Mouse (Mus musculus) limb, embryonic 10.5 days (tissue): Measurements from ENCODE around the gene Trappc13. TPM values are rescaled to one million over a fixed set of nuclear protein-coding genes. Genes with fewer than 3 reads are reported as not detected.
A peak's percentile ranks its signal among the peaks of the same experiment; 100 is the strongest.

Source experiments
- DNase-seq: peaks from one replicate; pipeline ENCODE4 v3.0.0-alpha.2; 2017; ENCODE audit warnings: low spot score
- H3K27ac ChIP-seq: fragments of 300-500 bp; sonication (generic); 2 replicates; pipeline ENCODE4 v1.5.1; 2016; ENCODE audit warnings: mild to moderate bottlenecking
- H3K27me3 ChIP-seq: fragments of 300-500 bp; sonication (generic); 2 replicates; pipeline ENCODE4 v1.6.1; 2016; ENCODE audit warnings: low read depth, mild to moderate bottlenecking; ENCODE audit not compliant: poor library complexity, severe bottlenecking
- H3K36me3 ChIP-seq: fragments of 300-500 bp; sonication (generic); 2 replicates; pipeline ENCODE4 v1.6.1; 2016; ENCODE audit warnings: mild to moderate bottlenecking, moderate library complexity
- H3K4me1 ChIP-seq: fragments of 300-500 bp; sonication (generic); 2 replicates; pipeline ENCODE4 v1.6.1; 2016
- H3K4me3 ChIP-seq: fragments of 300-500 bp; sonication (generic); 2 replicates; pipeline ENCODE4 v1.5.1; 2016; ENCODE audit warnings: mild to moderate bottlenecking, moderate library complexity
- H3K9me3 ChIP-seq: fragments of 300-500 bp; sonication (generic); replicated peaks from 2 replicates; pipeline ENCODE4 v1.6.1; 2016; ENCODE audit warnings: mild to moderate bottlenecking
- WGBS: fragments of 180-500 bp; shearing (Covaris S2); methylation state at CpG from one replicate; pipeline ENCODE4 v1.1.7; 2016; 5-methylcytosine and 5-hydroxymethylcytosine counted together
- polyA plus RNA-seq: library from polyadenylated mRNA; unstranded; fragments of >200 nt; fragmentation: Nextera tagmentation; extraction: Ambion mirVana; gene quantifications from 2 replicates; pipeline ENCODE4 v1.2.1, GENCODE M21; 2016

Trappc13 gene
- polyA plus RNA-seq, 1 experiment from 2014 or later = 70.3 TPM

DNA sequence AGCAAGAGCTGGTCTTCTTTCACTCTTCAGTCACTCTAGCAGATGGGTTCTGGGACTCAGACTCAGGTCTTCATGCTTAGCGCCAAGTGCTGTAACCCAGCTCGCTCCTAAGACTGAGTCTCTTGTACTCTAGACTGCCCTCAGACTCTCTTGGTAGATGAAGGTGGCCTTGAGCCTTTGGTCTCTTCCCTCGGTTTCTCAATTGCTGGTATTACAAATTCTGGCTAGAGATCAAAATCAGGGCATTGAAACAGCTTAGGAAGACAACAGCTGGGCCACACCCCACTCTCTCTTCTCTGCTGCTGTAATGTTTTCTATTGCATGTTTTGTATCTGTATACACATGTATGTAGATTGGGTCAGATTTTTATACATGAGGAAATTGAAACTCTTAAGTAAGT lies 32.6 kb downstream of the Trappc13 start:
- Histone ChIP-seq H3K9me3 (no peaks in the 10 kb centered on the region), H3K27me3 (no peaks in the 10 kb centered on the region), H3K36me3 (peaks cover 96% of the 10 kb centered on the region), H3K4me3 (no peak overlapping the region), H3K4me1 (no peaks in the 10 kb centered on the region), H3K27ac (no peak overlapping the region)
- WGBS = 94% methylated on average over 3 of the region's 3 CpGs
- DNase-seq = no peak

GRCm38 (mm10) chr13:104144871-104145270 lies 33.4 kb downstream of the Trappc13 start:
- no peak overlapping the region for H3K27ac ChIP-seq
- no peaks in the 10 kb centered on the region for H3K9me3 ChIP-seq
- WGBS = 91% methylated on average over 9 of the region's 9 CpGs
- H3K4me3 ChIP-seq = no peak overlapping the region
- H3K27me3 ChIP-seq = no peaks in the 10 kb centered on the region
- H3K4me1 ChIP-seq = no peaks in the 10 kb centered on the region
- no peak for DNase-seq
- H3K36me3 ChIP-seq = peaks cover 98% of the 10 kb centered on the region

DNA sequence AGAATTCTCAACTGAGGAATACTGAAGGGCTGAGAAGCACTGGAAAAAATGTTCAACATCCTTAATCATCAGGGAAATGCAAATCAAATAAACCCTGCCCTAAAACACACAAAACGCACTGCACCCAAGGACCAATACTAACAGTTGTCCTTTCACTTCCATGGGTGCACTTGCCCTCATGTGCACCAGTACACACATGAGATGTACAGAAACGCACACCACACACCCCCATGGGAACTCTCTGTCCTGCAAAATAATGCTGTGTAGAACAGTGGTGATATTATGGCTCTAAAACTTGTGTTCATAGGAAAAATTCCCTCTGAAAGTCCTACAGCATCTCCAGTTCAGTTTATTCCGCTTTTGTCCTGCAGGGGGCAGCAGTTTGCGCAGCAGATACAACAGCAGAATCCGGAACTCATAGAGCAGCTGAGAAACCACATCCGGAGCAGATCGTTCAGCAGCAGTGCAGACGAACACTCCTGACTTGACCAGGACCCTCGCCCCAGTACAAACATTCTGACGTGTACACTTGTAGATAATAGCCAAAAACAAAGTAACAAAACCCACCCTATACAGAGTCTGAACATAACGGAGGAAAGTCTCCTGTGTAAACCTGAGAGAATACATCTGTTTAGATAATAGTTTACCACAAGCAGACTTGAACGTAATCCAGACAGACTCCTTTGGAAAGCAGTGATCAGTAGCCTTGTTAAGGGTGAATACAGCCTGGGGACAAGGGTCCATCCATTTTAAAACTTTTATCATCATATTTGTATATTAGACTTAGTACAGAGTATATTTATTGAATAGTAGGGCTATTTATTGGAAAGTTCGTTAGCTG lies 38.7 kb downstream of the Trappc13 start:
- Histone ChIP-seq H3K4me1 (no peaks in the 10 kb centered on the region), H3K9me3 (no peaks in the 10 kb centered on the region), H3K36me3 (peaks cover 63% of the 10 kb centered on the region), H3K27ac (no peak overlapping the region), H3K4me3 (no peak overlapping the region), H3K27me3 (no peaks in the 10 kb centered on the region)
- DNase-seq = peak; percentile 71
- WGBS = 50% methylated on average over 13 of the region's 13 CpGs

- Histone ChIP-seq H3K27ac (no peak overlapping the region), H3K4me1 (no peaks in the 10 kb centered on the region), H3K4me3 (no peak overlapping the region), H3K27me3 (no peaks in the 10 kb centered on the region), H3K36me3 (peaks cover 26% of the 10 kb centered on the region), H3K9me3 (no peaks in the 10 kb centered on the region)
- no peak for DNase-seq
- WGBS = 87% methylated on average over 4 of the region's 4 CpGs
Measured at GRCm38 (mm10) chr13:104134510-104135085, 43.7 kb downstream of the Trappc13 start.

DNA sequence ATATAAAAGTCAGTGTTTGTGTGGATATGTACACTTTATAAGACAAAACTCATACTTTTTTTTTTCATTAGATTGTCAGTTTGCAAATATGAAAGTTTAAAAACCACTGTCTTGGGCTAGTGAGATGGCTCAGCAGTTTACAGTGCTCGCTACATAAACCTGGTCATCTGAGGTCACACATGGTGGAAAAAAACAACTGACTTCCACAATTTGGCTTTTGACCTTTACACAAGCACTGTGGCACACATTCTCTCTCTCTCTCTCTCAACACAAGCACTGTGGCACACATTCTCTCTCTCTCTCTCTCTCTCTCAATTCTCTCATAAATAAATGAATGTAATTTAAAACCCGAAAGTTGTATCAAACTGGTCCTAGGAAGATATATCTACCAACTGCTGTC lies 45.7 kb downstream of the Trappc13 start:
- Histone ChIP-seq H3K27ac (no peak overlapping the region), H3K27me3 (no peaks in the 10 kb centered on the region), H3K4me3 (no peak overlapping the region), H3K9me3 (no peaks in the 10 kb centered on the region), H3K36me3 (peaks cover 26% of the 10 kb centered on the region), H3K4me1 (no peaks in the 10 kb centered on the region)
- no peak for DNase-seq
- WGBS = 93% methylated on average over 2 of the region's 2 CpGs

GRCm38 (mm10) chr13:104123662-104124381 lies 54.4 kb downstream of the Trappc13 start:
- no peaks in the 10 kb centered on the region for H3K9me3 ChIP-seq
- H3K27me3 ChIP-seq = no peaks in the 10 kb centered on the region
- no peak for DNase-seq
- H3K4me1 ChIP-seq = no peaks in the 10 kb centered on the region
- peaks cover 2% of the 10 kb centered on the region for H3K36me3 ChIP-seq
- WGBS = 94% methylated on average over 20 of the region's 20 CpGs
- no peak overlapping the region for H3K4me3 ChIP-seq
- no peak overlapping the region for H3K27ac ChIP-seq

DNA sequence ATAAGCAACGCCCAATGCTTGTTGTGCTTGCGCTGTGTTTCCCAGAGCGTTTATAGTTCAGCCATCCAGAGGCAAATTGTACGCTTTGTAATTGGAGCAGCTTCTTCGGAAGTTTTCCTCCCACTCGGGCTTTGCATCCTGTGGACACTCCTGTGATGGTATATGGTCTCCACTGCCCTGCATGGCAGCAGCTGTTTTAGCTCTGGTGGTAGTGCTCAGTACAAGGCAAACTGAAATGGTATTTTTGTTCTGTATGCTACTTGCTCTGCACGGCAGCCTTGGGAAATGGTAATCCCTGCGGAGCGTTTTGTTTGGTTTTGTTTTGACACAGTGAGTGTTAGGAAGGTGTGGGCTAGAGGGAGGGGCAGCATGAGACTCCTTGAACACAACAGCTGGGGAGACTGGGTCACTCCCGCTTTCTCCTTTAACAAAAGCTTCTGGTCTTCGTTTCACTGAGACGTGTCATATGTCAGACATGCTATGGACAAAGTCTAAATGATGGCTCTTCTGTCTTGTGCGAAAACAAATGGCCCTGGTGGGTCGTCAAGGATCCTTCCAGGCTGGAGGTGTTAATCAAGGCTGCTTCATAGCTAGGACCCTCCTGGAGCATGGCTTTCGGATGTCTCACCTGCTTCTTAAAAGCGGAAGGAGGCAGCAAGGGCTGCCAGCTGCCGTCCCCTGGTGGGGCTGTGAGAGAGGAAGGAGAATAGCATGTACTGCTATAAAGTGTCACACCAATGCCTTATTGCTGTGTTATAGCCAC lies 56.0 kb downstream of the Trappc13 start:
- DNase-seq = no peak
- WGBS = 62% methylated on average over 17 of the region's 17 CpGs
- H3K4me3 ChIP-seq = no peak overlapping the region

GRCm38 (mm10) chr13:104114827-104115226 lies 63.4 kb downstream of the Trappc13 start:
- Histone ChIP-seq H3K4me3 (no peak overlapping the region), H3K4me1 (peaks cover 9% of the 10 kb centered on the region; the same call in 1 of the 2 replicates), H3K9me3 (no peaks in the 10 kb centered on the region), H3K36me3 (peaks cover 16% of the 10 kb centered on the region; the same call in 1 of the 2 replicates), H3K27ac (no peak overlapping the region), H3K27me3 (no peaks in the 10 kb centered on the region)
- no peak for DNase-seq
- 92% methylated on average over 2 of the region's 2 CpGs for WGBS

More for the DNA sequence above, 56.0 kb downstream of the Trappc13 start:
- H3K4me1 ChIP-seq = no peaks in the 10 kb centered on the region
- no peaks in the 10 kb centered on the region for H3K27me3 ChIP-seq
- H3K36me3 ChIP-seq = peaks cover 6% of the 10 kb centered on the region
- no peaks in the 10 kb centered on the region for H3K9me3 ChIP-seq
- no peak overlapping the region for H3K27ac ChIP-seq

DNA sequence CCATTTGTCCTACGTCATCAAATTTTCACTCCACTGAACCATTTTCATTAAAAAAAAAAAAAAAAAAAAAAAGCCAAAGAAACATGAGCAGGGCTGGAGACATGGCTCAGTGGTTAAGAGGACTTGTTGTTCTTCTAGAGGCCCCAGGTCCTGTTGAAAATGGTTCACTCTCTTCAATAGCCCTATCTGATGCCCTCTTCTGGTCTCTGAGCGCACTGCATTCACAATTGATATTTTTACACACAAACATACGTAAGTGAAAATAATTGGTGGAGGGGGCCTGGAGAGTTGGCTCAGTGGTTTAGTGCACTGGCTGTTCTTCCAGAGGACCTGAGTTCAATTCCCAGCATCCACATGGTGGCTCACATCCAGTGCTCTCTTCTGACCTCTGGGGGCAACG lies 64.5 kb downstream of the Trappc13 start:
- WGBS = 93% methylated on average over 4 of the region's 4 CpGs
- H3K36me3 ChIP-seq = peaks cover 13% of the 10 kb centered on the region; the same call in 1 of the 2 replicates
- H3K27ac ChIP-seq = no peak overlapping the region
- H3K27me3 ChIP-seq = no peaks in the 10 kb centered on the region
- H3K4me3 ChIP-seq = no peak overlapping the region
- no peaks in the 10 kb centered on the region for H3K9me3 ChIP-seq
- H3K4me1 ChIP-seq = peaks cover 16% of the 10 kb centered on the region
- DNase-seq = no peak

DNA sequence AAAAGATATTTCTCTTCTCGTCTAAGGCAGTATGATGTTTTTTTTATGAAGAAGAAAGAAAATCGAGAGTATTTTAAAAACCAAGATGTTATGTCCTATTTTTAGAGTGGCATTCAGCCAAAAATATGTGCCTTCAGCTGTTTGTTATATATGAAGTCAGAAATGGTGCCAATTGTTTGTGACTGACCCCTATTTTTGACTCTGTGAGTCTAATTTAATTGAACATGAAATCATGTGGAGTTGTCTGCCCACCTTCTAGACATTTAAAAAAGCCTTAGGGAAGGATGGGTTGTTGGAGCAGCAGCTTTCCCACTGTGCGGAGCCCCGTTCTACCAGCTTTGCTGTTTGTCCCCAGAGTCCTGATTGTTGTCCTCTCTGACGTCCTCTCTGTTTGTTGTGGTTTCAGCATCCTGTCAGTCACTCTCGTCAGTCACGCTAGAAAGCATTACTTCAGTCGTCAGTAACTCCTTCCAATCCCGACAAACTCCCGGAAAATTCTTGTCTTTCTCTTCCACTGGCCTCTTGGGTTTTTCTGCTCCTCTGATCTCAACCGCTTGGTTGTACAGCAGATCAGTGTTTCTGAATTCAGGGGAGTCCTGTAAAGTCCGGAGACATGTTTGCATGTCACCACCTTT lies 65.9 kb downstream of the Trappc13 start:
- H3K9me3 ChIP-seq = no peaks in the 10 kb centered on the region
- no peak for DNase-seq
- H3K36me3 ChIP-seq = 0 out of 2 replicates have a peak, but pooled peaks cover 9% of the 10 kb centered on the region
- 76% methylated on average over 12 of the region's 12 CpGs for WGBS
- H3K27me3 ChIP-seq = no peaks in the 10 kb centered on the region
- no peak overlapping the region for H3K4me3 ChIP-seq
- H3K27ac ChIP-seq = no peak overlapping the region
- H3K4me1 ChIP-seq = peaks cover 18% of the 10 kb centered on the region

- no peak for DNase-seq
- Histone ChIP-seq H3K4me3 (peak overlapping the region; percentile 87), H3K27ac (no peak overlapping the region), H3K9me3 (no peaks in the 10 kb centered on the region), H3K36me3 (0 out of 2 replicates have a peak, but pooled peaks cover 9% of the 10 kb centered on the region), H3K4me1 (peaks cover 18% of the 10 kb centered on the region), H3K27me3 (no peaks in the 10 kb centered on the region)
- 63% methylated on average over 7 of the region's 7 CpGs for WGBS
Measured at GRCm38 (mm10) chr13:104110526-104110925, 67.7 kb downstream of the Trappc13 start.
